Mouse (Mus musculus) CH12.LX (cell line): ENCODE results near the gene Gm1123. TPM values are rescaled to one million over a fixed set of nuclear protein-coding genes. Genes with fewer than 3 reads are reported as not detected.

Source experiments
- polyA plus RNA-seq: library from polyadenylated mRNA; unstranded; fragments of >175 nt; gene quantifications from 2 replicates; pipeline ENCODE4 v1.2.1, GENCODE M21; 2012; ENCODE audit warnings: low read depth; ENCODE audit not compliant: insufficient read length
- total RNA-seq, 2 experiments: library from RNA; depleted of rRNA; stranded (reverse); fragments of 300-350 nt in 1 of 2; fragments of >200 nt in 1 of 2; gene quantifications; 2 replicates each; pipeline ENCODE4 v1.2.3; 2012 to 2014

The Gm1123 gene
- total and polyA plus RNA-seq, 3 experiments: not detected

Other genes starting within 250 kb of the Gm1123 start
- gene Prr23a1, start 193.2 kb downstream of the Gm1123 start, total RNA-seq (2012; rRNA removed): not detected in 2 replicates
- not detected in 2 replicates for gene Prr23a1, start 193.2 kb downstream of the Gm1123 start, total RNA-seq (2014; rRNA removed)
- gene Prr23a1, start 193.2 kb downstream of the Gm1123 start, polyA plus RNA-seq: not detected in 2 replicates
- not detected in 2 replicates for gene Prr23a2, start 179.2 kb downstream of the Gm1123 start, total RNA-seq (2012; rRNA removed)
- gene Prr23a2, start 179.2 kb downstream of the Gm1123 start, total RNA-seq (2014; rRNA removed): not detected in 2 replicates
- gene Prr23a2, start 179.2 kb downstream of the Gm1123 start, polyA plus RNA-seq: not detected in 2 replicates
- gene Prr23a3, start 170.9 kb downstream of the Gm1123 start, total RNA-seq (2012; rRNA removed): not detected in 2 replicates
- not detected in 2 replicates for gene Prr23a3, start 170.9 kb downstream of the Gm1123 start, total RNA-seq (2014; rRNA removed)
- gene Prr23a3, start 170.9 kb downstream of the Gm1123 start, polyA plus RNA-seq: not detected in 2 replicates
- gene 7420426K07Rik, start 132.6 kb downstream of the Gm1123 start, total RNA-seq (2012; rRNA removed): not detected in 2 replicates
- gene 7420426K07Rik, start 132.6 kb downstream of the Gm1123 start, total RNA-seq (2014; rRNA removed): not detected in 2 replicates
- gene 7420426K07Rik, start 132.6 kb downstream of the Gm1123 start, polyA plus RNA-seq: not detected in 2 replicates
- not detected in 2 replicates for gene Foxl2, start 80.4 kb downstream of the Gm1123 start, total RNA-seq (2012; rRNA removed)
- not detected in 2 replicates for gene Foxl2, start 80.4 kb downstream of the Gm1123 start, total RNA-seq (2014; rRNA removed)
- not detected in 2 replicates for gene Foxl2, start 80.4 kb downstream of the Gm1123 start, polyA plus RNA-seq
- 34.5 and 35.7 TPM in 2 replicates for gene Faim, start 49.3 kb downstream of the Gm1123 start, total RNA-seq (2012; rRNA removed)
- 52.4 and 57.9 TPM in 2 replicates for gene Faim, start 49.3 kb downstream of the Gm1123 start, total RNA-seq (2014; rRNA removed)
- 83.5 and 87.7 TPM in 2 replicates for gene Faim, start 49.3 kb downstream of the Gm1123 start, polyA plus RNA-seq
- gene Pik3cb, start 104.9 kb upstream of the Gm1123 start, total RNA-seq (2012; rRNA removed): 1.0 TPM in 2 replicates
- gene Pik3cb, start 104.9 kb upstream of the Gm1123 start, total RNA-seq (2014; rRNA removed): 1.0 and 1.4 TPM in 2 replicates
- gene Pik3cb, start 104.9 kb upstream of the Gm1123 start, polyA plus RNA-seq: 3.1 and 3.2 TPM in 2 replicates
- gene Faiml, start 201.5 kb upstream of the Gm1123 start, total RNA-seq (2012; rRNA removed): not detected in 2 replicates
- not detected in 2 replicates for gene Faiml, start 201.5 kb upstream of the Gm1123 start, total RNA-seq (2014; rRNA removed)
- gene Faiml, start 201.5 kb upstream of the Gm1123 start, polyA plus RNA-seq: not detected in 2 replicates
- 6.5 and 10.2 TPM in 2 replicates for gene Cep70, start 207.7 kb upstream of the Gm1123 start, total RNA-seq (2012; rRNA removed)
- 21.8 and 22.9 TPM in 2 replicates for gene Cep70, start 207.7 kb upstream of the Gm1123 start, total RNA-seq (2014; rRNA removed)
- 8.8 and 9.7 TPM in 2 replicates for gene Cep70, start 207.7 kb upstream of the Gm1123 start, polyA plus RNA-seq